ENCODE assay signal across 43 mouse cellular contexts in the genomic region with DNA sequence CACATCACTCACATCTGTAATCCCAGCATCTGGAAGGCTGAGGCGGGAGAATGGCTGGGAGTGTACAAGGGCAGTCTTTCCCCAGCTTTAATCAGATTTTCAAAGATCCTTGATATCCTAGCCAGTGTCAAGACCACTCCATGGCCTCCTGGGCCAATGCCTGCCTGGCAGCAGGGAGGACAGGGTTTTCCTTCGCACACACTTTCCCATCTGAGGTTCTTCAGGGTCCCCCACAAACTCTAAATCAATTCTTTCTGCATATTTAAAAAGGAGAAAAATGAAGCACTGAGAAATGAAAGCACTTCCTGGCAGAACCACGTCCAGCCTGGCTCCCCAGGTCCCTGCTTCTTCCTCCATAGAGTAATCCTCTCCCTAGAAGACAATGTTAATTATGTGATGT. TPM values are rescaled to one million over a fixed set of nuclear protein-coding genes. Genes with fewer than 3 reads are reported as not detected.
"Had no signal": no experiment of that assay in that cellular context is flagged by ENCODE, and none has a peak within 500 bp of the region (broad histone marks: within the 10 kb centered on the region; RNA-seq: fewer than 3 reads in every experiment).

No protein-coding gene starts in this region.

- H3K36me3 ChIP-seq: heart, embryonic 12.5 days; heart, embryonic 13.5 days; heart, embryonic 15.5 days; hindbrain, embryonic 10.5 days; hindbrain, embryonic 12.5 days; hindbrain, embryonic 13.5 days; hindbrain, embryonic 15.5 days; intestine, embryonic 15.5 days; kidney, embryonic 15.5 days had no signal

- H3K4me2 ChIP-seq: heart, embryonic 11.5 days; heart, embryonic 12.5 days; heart, embryonic 13.5 days; heart, embryonic 15.5 days; hindbrain, embryonic 12.5 days; hindbrain, embryonic 13.5 days; hindbrain, embryonic 14.5 days; hindbrain, embryonic 15.5 days; intestine, embryonic 15.5 days; kidney, embryonic 15.5 days had no signal

- DNase-seq: heart, postnatal 10 days; heart, postnatal 14 days; heart, postnatal 36 days; heart, postnatal 4 days; kidney, adult 11 months; kidney, adult 18-20 months; kidney, adult 2 months; kidney, adult 8-10 months; kidney, adult 9 months; kidney, postnatal 10 days; kidney, postnatal 14 days; kidney, postnatal 25 days; kidney, postnatal 36 days; kidney, postnatal 4 days; layer of hippocampus, adult 9-11 months; layer of hippocampus, postnatal 36 days had no signal

- ATAC-seq: hindbrain, embryonic 16.5 days; hindbrain, postnatal 0 days; inflammation-experienced regulatory T-cells, adult 6 months; intestine, embryonic 15.5 days; intestine, embryonic 16.5 days; intestine, postnatal 0 days had no signal

- H3K9me3 ChIP-seq: heart, embryonic 12.5 days; heart, embryonic 13.5 days; heart, embryonic 15.5 days; hindbrain, embryonic 10.5 days; hindbrain, embryonic 12.5 days; hindbrain, embryonic 13.5 days; hindbrain, embryonic 15.5 days; intestine, embryonic 15.5 days; kidney, embryonic 15.5 days had no signal

- H3K27me3 ChIP-seq: heart, embryonic 12.5 days; heart, embryonic 13.5 days; heart, embryonic 15.5 days; hindbrain, embryonic 12.5 days; hindbrain, embryonic 13.5 days; hindbrain, embryonic 15.5 days; intestine, embryonic 15.5 days; kidney, embryonic 15.5 days had no signal

- H3K27ac ChIP-seq: heart, embryonic 13.5 days; heart, embryonic 15.5 days; hindbrain, embryonic 10.5 days; hindbrain, embryonic 12.5 days; hindbrain, embryonic 13.5 days; hindbrain, embryonic 14.5 days; hindbrain, embryonic 15.5 days; hindbrain, postnatal 0 days; intestine, embryonic 15.5 days; kidney, embryonic 15.5 days; kidney, postnatal 0 days; layer of hippocampus, adult 2 months had no signal

- H3K9ac ChIP-seq: heart, embryonic 12.5 days; heart, embryonic 13.5 days; heart, embryonic 15.5 days; hindbrain, embryonic 12.5 days; hindbrain, embryonic 13.5 days; hindbrain, embryonic 14.5 days; hindbrain, embryonic 15.5 days; intestine, embryonic 15.5 days; kidney, embryonic 15.5 days had no signal

- H3K4me3 ChIP-seq: heart, embryonic 12.5 days; heart, embryonic 13.5 days; heart, embryonic 15.5 days; hindbrain, embryonic 10.5 days; hindbrain, embryonic 12.5 days; hindbrain, embryonic 13.5 days; hindbrain, embryonic 15.5 days; intestine, embryonic 15.5 days; kidney, embryonic 15.5 days; layer of hippocampus, adult 2 months had no signal

RNA-seq across cellular contexts. Expression of a gene that starts 55.1 kb away (rescaled TPM):
- total RNA-seq: heart, postnatal 10 days; heart, postnatal 14 days; heart, postnatal 25 days; heart, postnatal 36 days; heart, postnatal 4 days; hematopoietic stem cell, adult 5-6 weeks; hindbrain, postnatal 0 days; layer of hippocampus, adult 18-20 months; layer of hippocampus, adult 2 months; layer of hippocampus, adult 8-10 months; layer of hippocampus, postnatal 10 days; layer of hippocampus, postnatal 14 days; layer of hippocampus, postnatal 25 days; layer of hippocampus, postnatal 36 days; left cerebral cortex, adult 18-20 months had no signal
- polyA plus RNA-seq: inflammation-experienced regulatory T-cells, adult 6 months; large intestine, adult 2 months had no signal

RNA-seq across cellular contexts. Expression of a gene that starts 57.6 kb away (rescaled TPM):
- polyA plus RNA-seq: inflammation-experienced regulatory T-cells, adult 6 months had no signal
